ENCODE assay signal across 11 mouse cellular contexts in genomic region chr13:77547486-77548385, GRCm38 (mm10).
DNase-seq lines count a peak whose midpoint lies in the region; ATAC-seq and TF ChIP-seq lines count a peak whose summit lies in the region.
"Had no signal": no experiment of that assay in that cellular context is flagged by ENCODE, and none has a peak within 500 bp of the region (broad histone marks: within the 10 kb centered on the region; RNA-seq: fewer than 3 reads in every experiment).

No protein-coding gene starts in this region.

- H3K4me1 ChIP-seq in lung, embryonic 14.5 days (ENCODE audit: insufficient read depth): no peaks in the 10 kb centered on the region
- no peaks in the 10 kb centered on the region for H3K4me1 ChIP-seq in lung, adult 2 months (ENCODE audit: control insufficient read depth, insufficient read depth, low read length)
- H3K4me1 ChIP-seq in forebrain, embryonic 14.5 days (ENCODE audit: control insufficient read depth, insufficient read depth, low read length): peaks cover 3% of the 10 kb centered on the region; the same call in 1 of the 2 replicates
- H3K4me1 ChIP-seq in neural tube, embryonic 14.5 days (ENCODE audit: control insufficient read depth, insufficient read depth, low read length): no peaks in the 10 kb centered on the region
- no peaks in the 10 kb centered on the region for H3K4me1 ChIP-seq in cerebellum, adult 2 months (ENCODE audit: control insufficient read depth, insufficient read depth, low read length)
- H3K4me1 ChIP-seq in heart, embryonic 12.5 days (replicated peaks): no peaks in the 10 kb centered on the region

- ATAC-seq in lung, embryonic 14.5 days (ENCODE audit: insufficient read depth): no peak
- ATAC-seq in forebrain, embryonic 14.5 days: peak; percentile 83
- ATAC-seq in neural tube, embryonic 14.5 days (ENCODE audit: low read depth): peak; percentile 79
- ATAC-seq in heart, embryonic 12.5 days (ENCODE audit: insufficient number of reproducible peaks, low FRiP score): no peak
- ATAC-seq: CD4-positive, CD25-positive, alpha-beta regulatory T cell, adult 4 months had no signal

- WGBS in lung, embryonic 14.5 days: 49% methylated on average over 16 of the region's 16 CpGs
- 56% methylated on average over 16 of the region's 16 CpGs for WGBS in lung, adult 2 months
- WGBS in forebrain, embryonic 14.5 days: 14% methylated on average over 16 of the region's 16 CpGs
- WGBS in neural tube, embryonic 14.5 days: 20% methylated on average over 16 of the region's 16 CpGs
- WGBS in cerebellum, adult 2 months: 25% methylated on average over 16 of the region's 16 CpGs
- 56% methylated on average over 16 of the region's 16 CpGs for WGBS in heart, embryonic 12.5 days

- no peak overlapping the region for H3K27ac ChIP-seq in lung, embryonic 14.5 days (ENCODE audit: low read depth)
- no peak overlapping the region for H3K27ac ChIP-seq in forebrain, embryonic 14.5 days (ENCODE audit: low read depth, low read length)
- H3K27ac ChIP-seq in neural tube, embryonic 14.5 days (ENCODE audit: low read depth, low read length): no peak overlapping the region
- H3K27ac ChIP-seq in cerebellum, adult 2 months (ENCODE audit: insufficient read depth, low read length): no peak overlapping the region
- H3K27ac ChIP-seq in heart, embryonic 12.5 days (ENCODE audit: poor library complexity, severe bottlenecking): no peak overlapping the region
- H3K27ac ChIP-seq: stomach, postnatal 0 days had no signal

- no peak overlapping the region for H3K9ac ChIP-seq in lung, embryonic 14.5 days
- H3K9ac ChIP-seq in forebrain, embryonic 14.5 days (ENCODE audit: low read length): no peak overlapping the region
- no peak overlapping the region for H3K9ac ChIP-seq in neural tube, embryonic 14.5 days (replicated peaks; ENCODE audit: low read depth, low read length)
- H3K9ac ChIP-seq in heart, embryonic 12.5 days: no peak overlapping the region

- H3K9me3 ChIP-seq in lung, embryonic 14.5 days (ENCODE audit: low read depth, low read length): no peaks in the 10 kb centered on the region
- no peaks in the 10 kb centered on the region for H3K9me3 ChIP-seq in forebrain, embryonic 14.5 days (replicated peaks; ENCODE audit: control insufficient read depth, low read length)
- H3K9me3 ChIP-seq in neural tube, embryonic 14.5 days (ENCODE audit: control insufficient read depth, low read length): no peaks in the 10 kb centered on the region
- H3K9me3 ChIP-seq in heart, embryonic 12.5 days (replicated peaks): no peaks in the 10 kb centered on the region

- no peaks in the 10 kb centered on the region for H3K27me3 ChIP-seq in lung, embryonic 14.5 days (ENCODE audit: insufficient read depth, low read length)
- no peaks in the 10 kb centered on the region for H3K27me3 ChIP-seq in forebrain, embryonic 14.5 days (replicated peaks; ENCODE audit: control insufficient read depth, insufficient read depth, low read length)
- no peaks in the 10 kb centered on the region for H3K27me3 ChIP-seq in neural tube, embryonic 14.5 days (ENCODE audit: control insufficient read depth, insufficient read depth, low read length)
- H3K27me3 ChIP-seq in cerebellum, adult 2 months (ENCODE audit: control insufficient read depth, insufficient read depth, low read length): no peaks in the 10 kb centered on the region
- H3K27me3 ChIP-seq in heart, embryonic 12.5 days (replicated peaks): no peaks in the 10 kb centered on the region

- no peaks in the 10 kb centered on the region for H3K36me3 ChIP-seq in lung, embryonic 14.5 days (ENCODE audit: insufficient read depth)
- H3K36me3 ChIP-seq in forebrain, embryonic 14.5 days (ENCODE audit: control insufficient read depth, insufficient read depth, low read length): no peaks in the 10 kb centered on the region
- no peaks in the 10 kb centered on the region for H3K36me3 ChIP-seq in neural tube, embryonic 14.5 days (ENCODE audit: control insufficient read depth, insufficient read depth, low read length)
- H3K36me3 ChIP-seq in heart, embryonic 12.5 days: no peaks in the 10 kb centered on the region

- no peak for TF ChIP-seq CTCF in lung, embryonic 14.5 days (IDR thresholded peaks at IDR 0.05; ENCODE audit: low read depth)
- no peak for TF ChIP-seq CTCF in lung, adult 2 months (IDR thresholded peaks at IDR 0.05; ENCODE audit: insufficient read depth, low read length)
- no peak for TF ChIP-seq CTCF in cerebellum, adult 2 months (IDR thresholded peaks at IDR 0.05; ENCODE audit: borderline replicate concordance, insufficient read depth, low read depth, low read length)

- H3K4me3 ChIP-seq in lung, embryonic 14.5 days (ENCODE audit: low read depth, low read length): no peak overlapping the region
- no peak overlapping the region for H3K4me3 ChIP-seq in lung, adult 2 months (replicated peaks; ENCODE audit: extremely low read depth, low read depth, low read length)
- no peak overlapping the region for H3K4me3 ChIP-seq in forebrain, embryonic 14.5 days (ENCODE audit: low read depth, low read length)
- H3K4me3 ChIP-seq in neural tube, embryonic 14.5 days (ENCODE audit: low read depth, low read length): no peak overlapping the region
- H3K4me3 ChIP-seq in cerebellum, adult 2 months (replicated peaks; ENCODE audit: insufficient read depth, low read depth, low read length): no peak overlapping the region
- H3K4me3 ChIP-seq in heart, embryonic 12.5 days: no peak overlapping the region

- peak; percentile 1 for DNase-seq in lung, embryonic 14.5 days
- DNase-seq in lung, adult 2 months: no peak
- no peak for DNase-seq in forebrain, embryonic 14.5 days (ENCODE audit: low spot score)
- DNase-seq in kidney, postnatal 4 days: peak; percentile 42 to 52
- no peak for DNase-seq in cerebellum, adult 2 months
- DNase-seq in left cerebral cortex, adult 18-20 months (ENCODE audit: low spot score in 2 of 2): no peak
- DNase-seq: cerebellum, adult 9-10 months had no signal

- no peak for TF ChIP-seq POLR2A in lung, adult 2 months (IDR thresholded peaks at IDR 0.05; ENCODE audit: borderline replicate concordance, extremely low read depth, low read depth, low read length)
- TF ChIP-seq POLR2A in cerebellum, adult 2 months (IDR thresholded peaks at IDR 0.05; ENCODE audit: borderline replicate concordance, insufficient read depth, low read length): no peak

- H3K4me2 ChIP-seq in lung, embryonic 14.5 days: no peak overlapping the region
- peak overlapping the region; percentile 44 for H3K4me2 ChIP-seq in forebrain, embryonic 14.5 days (ENCODE audit: low read length)
- H3K4me2 ChIP-seq in neural tube, embryonic 14.5 days (ENCODE audit: low read depth, low read length): peak overlapping the region; percentile 29
- H3K4me2 ChIP-seq in heart, embryonic 12.5 days: no peak overlapping the region

Comparison
In these comparisons a context has a peak if more than half of its experiments do, and no peak if none do; other contexts are left out.
1. DNase-seq: peak in lung, embryonic 14.5 days (single experiment) and kidney, postnatal 4 days (2 of 2); none in lung, adult 2 months (single experiment), forebrain, embryonic 14.5 days (single experiment), cerebellum, adult 2 months (0 of 2) and left cerebral cortex, adult 18-20 months (0 of 2).
2. ATAC-seq: peak in forebrain, embryonic 14.5 days (single experiment) and neural tube, embryonic 14.5 days (single experiment); none in lung, embryonic 14.5 days (single experiment) and heart, embryonic 12.5 days (single experiment).
3. H3K4me2 ChIP-seq: peak in forebrain, embryonic 14.5 days (single experiment) and neural tube, embryonic 14.5 days (single experiment); none in lung, embryonic 14.5 days (single experiment) and heart, embryonic 12.5 days (single experiment).